Mouse (Mus musculus) hindbrain, embryonic 14.5 days (tissue): ENCODE data around the gene Upk3bl. TPM values are rescaled to one million over a fixed set of nuclear protein-coding genes. Genes with fewer than 3 reads are reported as not detected.
"Not testable (repeated sequence)": the region's sequence is repeated elsewhere in the genome, so short reads cannot be mapped to it uniquely, and the experiment has no call there.

Experiments
- ATAC-seq: fragments of 200-750 bp; cut with Nextera tagmentation; 2 replicates; pipeline ENCODE4 v1.8.0; 2017; ENCODE audit warnings: moderate number of reproducible peaks, mild to moderate bottlenecking, moderate TSS enrichment, moderate library complexity; ENCODE audit not compliant: low FRiP score
- DNase-seq: peaks from one replicate; pipeline ENCODE4 v3.0.0-alpha.2; 2015; ENCODE audit warnings: low spot score
- H3K27ac ChIP-seq: fragments of 300-500 bp; sonication (generic); 2 replicates; pipeline ENCODE4 v1.5.1; 2014; ENCODE audit warnings: mild to moderate bottlenecking, moderate library complexity
- H3K27me3 ChIP-seq: fragments of 300-500 bp; sonication (generic); 2 replicates; pipeline ENCODE4 v1.6.1; 2014; ENCODE audit warnings: mild to moderate bottlenecking, low read length, mixed read lengths; ENCODE audit not compliant: control insufficient read depth, insufficient read depth
- H3K36me3 ChIP-seq: fragments of 300-500 bp; sonication (generic); replicated peaks from 2 replicates; pipeline ENCODE4 v1.6.1; 2014; ENCODE audit not compliant: control insufficient read depth, insufficient read depth
- H3K4me1 ChIP-seq: fragments of 300-500 bp; sonication (generic); replicated peaks from 2 replicates; pipeline ENCODE4 v1.6.1; 2014; ENCODE audit warnings: antibody characterized with exemption, low read length, mixed read lengths; ENCODE audit not compliant: control insufficient read depth, insufficient read depth
- H3K4me2 ChIP-seq: fragments of 300-500 bp; sonication (generic); replicated peaks from 2 replicates; pipeline ENCODE4 v1.6.1; 2014; ENCODE audit warnings: mild to moderate bottlenecking, moderate library complexity
- H3K4me3 ChIP-seq: fragments of 300-500 bp; sonication (generic); replicated peaks from 2 replicates; pipeline ENCODE4 v1.5.1; 2014; ENCODE audit warnings: mild to moderate bottlenecking, low read length
- H3K9ac ChIP-seq: fragments of 300-500 bp; sonication (generic); 2 replicates; pipeline ENCODE4 v1.6.1; 2014
- H3K9me3 ChIP-seq: fragments of 300-500 bp; sonication (generic); 2 replicates; pipeline ENCODE4 v1.6.1; 2016; ENCODE audit warnings: low read length; ENCODE audit not compliant: control insufficient read depth
- WGBS: fragments of 180-500 bp; shearing (Covaris S2); extraction: QIAGEN DNeasy Blood & Tissue Kit; methylation state at CpG from one replicate; pipeline ENCODE4 v1.1.7; 2014; 5-methylcytosine and 5-hydroxymethylcytosine counted together
- polyA plus RNA-seq: library from polyadenylated mRNA; unstranded; fragments of >200 nt; fragmentation: Nextera tagmentation; extraction: Ambion mirVana; gene quantifications from 2 replicates; pipeline ENCODE4 v1.2.1, GENCODE M21; 2014

Upk3bl gene
- polyA plus RNA-seq, 1 experiment from 2014 or later: not detected

- no peaks in the 10 kb centered on the region for H3K4me1 ChIP-seq
- H3K4me2 ChIP-seq: no peak overlapping the region
- no peak for DNase-seq
- no peak overlapping the region for H3K9ac ChIP-seq
- no peaks in the 10 kb centered on the region for H3K27me3 ChIP-seq
- no peak overlapping the region for H3K27ac ChIP-seq
- no peaks in the 10 kb centered on the region for H3K9me3 ChIP-seq
- H3K4me3 ChIP-seq: no peak overlapping the region
- ATAC-seq: no peak
- WGBS: 93% methylated on average over 8 of the region's 8 CpGs
- H3K36me3 ChIP-seq: no peaks in the 10 kb centered on the region
Observed at GRCm38 (mm10) chr5:136041666-136042065, 12.6 kb upstream of the Upk3bl start.

- H3K9me3 ChIP-seq: no peaks in the 10 kb centered on the region
- WGBS: 70% methylated on average over 13 of the region's 13 CpGs
- H3K4me1 ChIP-seq: no peaks in the 10 kb centered on the region
Observed at GRCm38 (mm10) chr5:136044865-136045264, 9.4 kb upstream of the Upk3bl start.

GRCm38 (mm10) chr5:136045408-136045807, 8.9 kb upstream of the Upk3bl start:
- 44% methylated on average over 9 of the region's 9 CpGs for WGBS
- H3K9ac ChIP-seq: no peak overlapping the region
- H3K27ac ChIP-seq: no peak overlapping the region
- H3K9me3 ChIP-seq: no peaks in the 10 kb centered on the region
- H3K27me3 ChIP-seq: no peaks in the 10 kb centered on the region
- H3K36me3 ChIP-seq: no peaks in the 10 kb centered on the region
- DNase-seq (no peak), ATAC-seq (no peak)
- no peak overlapping the region for H3K4me2 ChIP-seq
- no peak overlapping the region for H3K4me3 ChIP-seq
- no peaks in the 10 kb centered on the region for H3K4me1 ChIP-seq

More at GRCm38 (mm10) chr5:136044865-136045264, 9.4 kb upstream of the Upk3bl start:
- Histone ChIP-seq H3K27ac (no peak overlapping the region), H3K4me2 (no peak overlapping the region), H3K9ac (no peak overlapping the region), H3K36me3 (no peaks in the 10 kb centered on the region), H3K27me3 (no peaks in the 10 kb centered on the region), H3K4me3 (no peak overlapping the region)
- DNase-seq (no peak), ATAC-seq (no peak)

GRCm38 (mm10) chr5:136045987-136046386, 8.3 kb upstream of the Upk3bl start:
- WGBS: 4% methylated on average over 10 of the region's 10 CpGs

GRCm38 (mm10) chr5:136048541-136048940, 5.8 kb upstream of the Upk3bl start:
- not testable (repeated sequence) for H3K27ac ChIP-seq, H3K4me2 ChIP-seq, H3K9ac ChIP-seq, H3K4me1 ChIP-seq, H3K27me3 ChIP-seq, H3K9me3 ChIP-seq, ATAC-seq, H3K36me3 ChIP-seq, H3K4me3 ChIP-seq, DNase-seq

More at GRCm38 (mm10) chr5:136045987-136046386, 8.3 kb upstream of the Upk3bl start:
- Histone ChIP-seq H3K27ac (no peak overlapping the region), H3K4me3 (no peak overlapping the region), H3K9ac (no peak overlapping the region), H3K4me1 (0 out of 2 replicates have a peak, but pooled peaks cover under 1% of the 10 kb centered on the region), H3K9me3 (no peaks in the 10 kb centered on the region), H3K27me3 (no peaks in the 10 kb centered on the region), H3K4me2 (no peak overlapping the region), H3K36me3 (no peaks in the 10 kb centered on the region)
- DNase-seq: peak; percentile 88
- no peak for ATAC-seq

GRCm38 (mm10) chr5:136049926-136050325, 4.4 kb upstream of the Upk3bl start:
- DNase-seq: no peak
- H3K9ac ChIP-seq: no peak overlapping the region
- ATAC-seq: no peak
- 53% methylated on average over 6 of the region's 6 CpGs for WGBS
- no peak overlapping the region for H3K4me3 ChIP-seq
- H3K27me3 ChIP-seq: no peaks in the 10 kb centered on the region
- 0 out of 2 replicates have a peak, but pooled peaks cover 5% of the 10 kb centered on the region for H3K4me1 ChIP-seq
- H3K4me2 ChIP-seq: no peak overlapping the region
- no peaks in the 10 kb centered on the region for H3K9me3 ChIP-seq
- H3K36me3 ChIP-seq: no peaks in the 10 kb centered on the region
- H3K27ac ChIP-seq: no peak overlapping the region

GRCm38 (mm10) chr5:136051231-136052085, 2.8 kb upstream of the Upk3bl start:
- DNase-seq (peak; percentile 69), ATAC-seq (peak; percentile 77)
- 0 out of 2 replicates have a peak, but pooled peaks cover 5% of the 10 kb centered on the region for H3K4me1 ChIP-seq
- no peaks in the 10 kb centered on the region for H3K27me3 ChIP-seq
- H3K4me2 ChIP-seq: no peak overlapping the region
- no peaks in the 10 kb centered on the region for H3K36me3 ChIP-seq
- 8% methylated on average over 10 of the region's 10 CpGs for WGBS
- H3K27ac ChIP-seq: peak overlapping the region; percentile 48; the same call in 1 of the 2 replicates
- H3K4me3 ChIP-seq: no peak overlapping the region
- H3K9ac ChIP-seq: no peak overlapping the region
- H3K9me3 ChIP-seq: no peaks in the 10 kb centered on the region

GRCm38 (mm10) chr5:136052861-136053655, 1.2 kb upstream of the Upk3bl start:
- DNase-seq: no peak
- no peak overlapping the region for H3K27ac ChIP-seq
- no peak overlapping the region for H3K9ac ChIP-seq
- no peaks in the 10 kb centered on the region for H3K9me3 ChIP-seq
- no peak for ATAC-seq
- H3K27me3 ChIP-seq: no peaks in the 10 kb centered on the region
- 84% methylated on average over 8 of the region's 8 CpGs for WGBS
- H3K4me2 ChIP-seq: no peak overlapping the region
- H3K4me3 ChIP-seq: no peak overlapping the region
- no peaks in the 10 kb centered on the region for H3K36me3 ChIP-seq
- 0 out of 2 replicates have a peak, but pooled peaks cover 5% of the 10 kb centered on the region for H3K4me1 ChIP-seq

- DNase-seq (no peak), ATAC-seq (no peak)
- H3K27me3 ChIP-seq: no peaks in the 10 kb centered on the region
- no peak overlapping the region for H3K4me2 ChIP-seq
- H3K4me3 ChIP-seq: no peak overlapping the region
- H3K27ac ChIP-seq: no peak overlapping the region
- 0 out of 2 replicates have a peak, but pooled peaks cover 4% of the 10 kb centered on the region for H3K4me1 ChIP-seq
- no peaks in the 10 kb centered on the region for H3K9me3 ChIP-seq
- no peaks in the 10 kb centered on the region for H3K36me3 ChIP-seq
- WGBS: 43% methylated on average over 4 of the region's 4 CpGs
- no peak overlapping the region for H3K9ac ChIP-seq
Observed at GRCm38 (mm10) chr5:136056062-136056461, 1.8 kb downstream of the Upk3bl start.
